Mouse (Mus musculus) testis, postnatal 14 days (tissue): ENCODE results near the gene Ifit1.
"Not testable (repeated sequence)": the region's sequence is repeated elsewhere in the genome, so short reads cannot be mapped to it uniquely, and the experiment has no call there.

Experiments
- DNase-seq: peaks from one replicate; pipeline ENCODE4 v3.0.0; 2021; ENCODE audit warnings: low spot score

Ifit1 gene

DNA sequence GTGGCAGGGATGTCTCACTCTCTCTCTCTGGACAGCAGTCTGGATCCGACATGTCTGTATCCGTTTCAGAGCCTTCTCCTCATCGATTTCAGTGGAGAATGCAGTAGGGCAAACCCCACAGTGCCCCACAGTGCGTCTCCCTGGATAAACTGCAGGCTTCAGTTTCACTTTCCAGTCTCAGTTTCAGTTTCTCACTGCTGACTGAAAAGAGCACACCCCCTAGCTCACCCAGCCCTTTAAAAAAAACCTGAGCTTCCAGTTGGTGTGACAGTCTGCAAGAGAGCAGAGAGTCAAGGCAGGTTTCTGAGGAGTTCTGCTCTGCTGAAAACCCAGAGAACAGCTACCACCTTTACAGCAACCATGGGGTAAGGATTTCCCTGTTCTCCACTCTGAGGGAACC lies at the start of gene Ifit1, which contains the start of gene Ifit1bl2:
Gene Ifit1 (plus strand): TSS at position 249 of the 400 bp plus-strand sequence.
Gene Ifit1bl2 (minus strand): TSS at position 121 of the 400 bp plus-strand sequence.
- DNase-seq: no peak

DNA sequence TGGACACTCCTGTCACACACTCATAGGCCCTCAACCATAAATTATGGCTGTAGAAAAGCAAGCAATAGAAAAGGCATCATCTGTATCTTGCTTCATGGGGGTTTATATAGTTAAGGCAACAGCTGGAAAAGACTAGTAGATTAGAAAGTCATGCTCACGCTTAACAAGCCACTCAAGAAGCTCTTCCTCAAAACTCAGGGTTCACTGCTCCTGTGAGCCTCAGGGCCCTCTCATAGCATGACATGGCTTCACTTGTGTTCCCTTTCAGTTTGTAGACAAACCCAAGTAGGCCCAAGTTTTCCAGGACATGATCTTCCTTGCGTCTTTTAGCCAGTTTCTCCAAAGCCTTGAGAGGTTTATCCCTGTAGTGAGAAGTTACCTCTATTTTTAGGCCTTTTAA lies 47.2 kb upstream of the Ifit1 start:
- no peak for DNase-seq

DNA sequence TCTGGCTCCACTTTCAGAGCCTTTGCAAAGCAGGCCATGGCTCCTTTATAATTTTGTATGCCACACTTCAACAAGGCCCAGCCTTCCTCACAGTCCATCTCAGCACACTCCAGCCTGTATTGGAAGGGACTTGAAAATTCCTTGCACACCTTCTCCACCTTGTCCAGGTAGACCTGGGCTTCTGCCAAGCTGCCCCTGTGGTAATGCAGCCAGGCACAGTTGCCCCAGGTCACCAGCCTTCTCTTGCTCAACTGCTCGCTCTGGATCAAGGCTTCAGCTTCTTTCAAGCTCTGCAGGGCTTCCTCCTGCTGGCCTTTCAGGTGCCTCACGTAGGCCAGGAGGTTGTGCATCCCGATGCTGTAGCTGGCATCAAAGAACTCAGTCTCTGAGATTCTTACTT lies 46.1 kb upstream of the Ifit1 start:
- not testable (repeated sequence) for DNase-seq

DNA sequence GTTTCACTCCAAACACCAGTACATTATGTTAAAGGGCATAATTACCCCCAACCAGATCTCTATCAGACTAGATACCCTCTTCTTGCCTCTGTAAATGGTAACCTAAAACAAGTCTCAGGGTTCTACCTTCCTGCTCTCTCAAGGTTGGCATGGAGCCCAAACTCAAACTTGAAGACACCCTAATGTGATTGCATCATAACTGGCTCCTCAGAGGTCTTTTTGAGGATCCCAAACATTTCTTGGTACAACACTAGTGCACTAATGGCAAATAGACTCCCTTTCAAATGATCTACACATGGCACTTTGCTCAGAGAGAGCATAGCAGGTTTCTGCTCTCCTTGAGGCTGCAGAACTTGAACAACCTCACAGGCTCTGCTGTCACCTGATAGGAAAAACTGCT lies 43.9 kb upstream of the Ifit1 start:
- DNase-seq: no peak

DNA sequence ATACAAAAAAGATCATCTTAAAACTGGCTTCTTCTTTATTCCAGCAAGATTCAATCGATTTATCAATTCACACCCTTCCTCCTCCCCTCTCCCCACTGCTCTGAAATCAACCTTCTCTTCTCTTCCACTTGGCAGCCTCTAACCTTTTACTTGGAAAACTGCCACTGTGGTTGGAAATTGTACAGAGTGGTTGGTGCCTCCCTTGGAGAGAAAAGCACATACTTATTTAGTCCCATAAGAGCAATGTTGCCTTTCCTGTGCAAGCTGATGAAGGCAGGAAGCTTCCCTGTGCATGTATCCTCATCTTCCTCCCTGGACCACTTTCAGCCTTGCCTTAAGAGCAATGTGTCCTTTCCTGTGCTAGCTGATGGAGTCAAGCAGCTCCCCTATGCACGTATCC lies 42.3 kb upstream of the Ifit1 start:
- DNase-seq: peak; percentile 26

DNA sequence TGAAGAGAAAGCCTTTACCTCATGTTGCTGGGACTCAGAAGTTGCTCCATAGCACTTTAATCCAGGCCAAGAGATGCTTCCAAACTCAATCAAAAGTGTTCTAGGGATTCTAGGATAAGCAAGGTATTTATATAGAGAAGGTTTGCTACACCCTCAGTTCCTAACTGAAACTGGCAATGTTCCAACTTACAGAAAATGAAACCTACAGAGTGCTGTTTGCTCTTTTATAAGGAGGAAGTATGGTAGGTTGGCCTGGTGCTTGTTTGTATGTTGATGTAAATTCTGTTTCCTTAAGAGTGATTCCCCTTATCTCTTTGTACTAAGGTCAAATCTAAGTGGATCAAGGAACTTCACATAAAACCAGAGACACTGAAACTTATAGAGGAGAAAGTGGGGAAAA lies 41.4 kb upstream of the Ifit1 start:
- DNase-seq: not testable (repeated sequence)

DNA sequence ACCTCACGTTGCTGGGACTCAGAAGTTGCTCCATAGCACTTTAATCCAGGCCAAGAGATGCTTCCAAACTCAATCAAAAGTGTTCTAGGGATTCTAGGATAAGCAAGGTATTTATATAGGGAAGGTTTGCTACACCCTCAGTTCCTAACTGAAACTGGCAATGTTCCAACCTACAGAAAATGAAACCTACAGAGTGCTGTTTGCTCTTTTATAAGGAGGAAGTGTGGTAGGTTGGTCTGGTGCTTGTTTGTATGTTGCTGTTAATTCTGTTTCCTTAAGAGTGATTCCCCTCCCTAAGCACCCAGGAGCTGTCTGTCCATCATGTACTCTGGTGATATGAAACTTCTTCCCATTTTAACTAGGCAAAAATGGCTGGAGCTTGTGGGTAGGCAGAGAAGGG lies 38.8 kb upstream of the Ifit1 start, which contains the start of gene Ifit1bl1:
Gene Ifit1bl1 (minus strand): TSS at position 69 of the 400 bp plus-strand sequence.
- DNase-seq: not testable (repeated sequence)

DNA sequence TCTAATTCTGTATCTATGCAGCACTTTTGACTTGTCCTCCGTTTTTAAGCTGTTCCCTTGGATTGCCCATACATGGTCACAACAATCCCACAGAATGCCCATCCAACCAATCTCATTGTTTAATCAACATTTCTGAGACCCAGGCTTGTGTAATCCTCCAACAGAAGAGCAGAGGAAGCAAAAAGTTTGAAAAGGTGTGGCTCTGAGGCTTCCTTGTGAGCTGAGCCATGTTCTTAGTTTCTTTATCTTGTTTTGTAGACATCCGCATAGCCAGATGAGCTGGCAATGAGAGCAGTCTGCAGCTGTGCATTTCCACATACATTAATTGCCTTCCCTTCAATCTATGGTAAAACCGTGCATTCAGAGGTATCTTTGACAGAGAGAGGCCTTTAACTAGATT lies 35.2 kb upstream of the Ifit1 start:
- DNase-seq: no peak

DNA sequence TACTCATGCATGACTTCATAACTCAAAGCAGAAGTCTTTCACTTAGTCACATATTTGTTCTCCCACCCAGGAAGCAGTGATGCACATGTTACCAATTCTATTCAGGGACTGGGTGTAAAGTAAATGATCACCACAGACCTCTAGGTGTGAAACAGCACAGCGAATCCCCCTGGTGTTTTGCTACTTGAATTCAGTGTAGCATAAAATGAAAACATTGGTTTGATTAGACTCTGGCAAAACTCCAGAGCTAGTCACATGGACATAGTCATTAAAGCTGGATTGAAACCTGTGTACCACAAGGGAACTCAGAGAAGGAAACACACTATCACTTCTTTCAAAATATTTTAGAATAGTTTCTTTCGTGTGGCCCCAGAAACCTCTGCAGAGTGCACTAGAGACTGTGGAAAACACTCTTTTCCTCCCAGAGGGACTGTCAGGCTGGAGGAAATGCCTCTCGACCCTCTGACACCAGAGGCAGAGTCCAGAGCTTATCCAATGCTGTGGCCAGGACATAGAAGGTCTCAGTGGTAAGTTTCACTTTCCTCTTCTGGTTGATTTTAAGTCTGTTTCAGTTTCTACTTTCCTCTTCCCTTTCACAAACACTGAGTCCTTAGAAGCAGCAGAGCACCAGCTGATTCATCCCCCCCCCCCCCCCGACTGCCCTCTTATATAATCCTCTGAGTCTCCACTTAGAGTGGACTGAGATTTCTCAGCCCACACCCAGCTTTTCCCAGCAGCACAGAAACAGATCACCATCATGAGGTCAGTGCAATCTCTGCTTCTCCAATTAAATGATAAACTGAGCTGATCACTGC lies 33.2 kb upstream of the Ifit1 start, which contains the start of gene Ifit3b:
Gene Ifit3b (plus strand): TSS at position 734 of the 815 bp plus-strand sequence.
- not testable (repeated sequence) for DNase-seq

DNA sequence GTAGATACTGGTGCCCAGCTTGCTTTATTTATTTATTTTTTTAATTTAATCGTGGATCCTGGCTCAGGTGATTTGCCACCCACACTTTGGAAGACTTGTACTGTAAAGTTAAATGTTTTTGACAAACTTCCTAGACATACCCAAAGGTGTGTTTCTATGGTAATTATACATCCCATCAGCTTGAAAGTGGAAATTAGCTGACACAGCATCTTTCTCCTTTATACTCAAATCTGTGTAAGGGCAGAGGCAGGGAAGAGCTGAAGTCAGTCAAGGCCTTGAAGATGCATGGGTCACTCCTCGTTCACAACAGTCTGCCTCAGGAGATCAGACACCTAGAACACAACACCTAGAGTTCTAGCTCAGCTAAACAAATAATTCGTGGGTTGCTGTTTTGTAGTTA lies 30.6 kb upstream of the Ifit1 start:
- not testable (repeated sequence) for DNase-seq

DNA sequence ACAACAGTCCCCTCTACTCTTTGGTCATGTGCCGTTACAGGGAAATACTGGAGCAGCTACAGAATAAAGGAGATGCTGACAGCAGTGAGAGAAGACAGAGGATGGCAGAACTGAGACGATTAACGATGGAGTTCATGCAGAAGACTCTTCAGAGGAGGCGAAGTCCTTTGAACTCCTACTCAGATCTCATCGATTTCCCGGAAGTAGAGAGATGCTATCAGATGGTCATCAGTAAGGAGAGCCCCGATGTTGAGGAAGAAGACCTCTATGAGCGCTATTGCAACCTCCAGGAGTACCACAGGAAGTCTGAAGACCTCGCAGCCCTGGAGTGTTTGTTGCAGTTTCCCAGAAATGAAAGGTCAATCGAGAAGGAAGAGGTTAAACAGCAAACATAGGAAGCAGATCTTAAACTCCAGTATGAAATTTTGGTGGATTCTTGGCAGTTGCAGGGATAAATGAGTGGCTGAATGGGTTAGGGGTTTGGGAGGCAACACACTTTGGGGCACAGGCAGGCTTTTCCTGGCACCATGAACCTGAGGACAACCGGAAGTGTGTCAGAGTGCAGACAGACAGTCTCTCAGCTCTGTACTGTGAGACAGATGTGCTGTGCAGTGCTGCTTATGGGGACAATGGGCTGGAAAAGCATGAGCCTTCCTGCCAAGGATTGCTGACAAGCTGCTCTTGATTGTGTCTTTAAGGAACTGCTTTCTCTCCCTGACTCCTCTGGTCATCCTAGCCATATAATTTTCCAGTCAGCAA lies 28.2 kb upstream of the Ifit1 start:
- DNase-seq: not testable (repeated sequence)

DNA sequence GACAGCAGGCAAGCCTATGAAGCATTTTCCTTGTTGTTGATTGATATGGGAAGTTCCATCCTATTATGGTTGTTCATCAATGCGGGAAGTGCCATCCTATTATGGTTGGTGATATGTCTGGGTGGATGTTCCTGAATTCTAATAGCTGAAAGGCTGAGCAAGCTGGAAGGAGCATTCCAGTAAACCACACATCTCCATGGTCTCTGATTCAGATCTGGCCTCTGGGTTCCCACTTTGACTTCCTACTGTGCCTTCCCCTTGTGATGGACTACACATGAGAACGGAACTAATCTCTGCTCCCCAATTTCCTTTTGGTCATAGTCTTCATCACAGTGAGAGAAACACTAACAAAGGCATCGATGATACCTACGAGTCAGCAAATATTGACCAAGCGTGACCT lies 19.8 kb upstream of the Ifit1 start:
- DNase-seq: no peak

DNA sequence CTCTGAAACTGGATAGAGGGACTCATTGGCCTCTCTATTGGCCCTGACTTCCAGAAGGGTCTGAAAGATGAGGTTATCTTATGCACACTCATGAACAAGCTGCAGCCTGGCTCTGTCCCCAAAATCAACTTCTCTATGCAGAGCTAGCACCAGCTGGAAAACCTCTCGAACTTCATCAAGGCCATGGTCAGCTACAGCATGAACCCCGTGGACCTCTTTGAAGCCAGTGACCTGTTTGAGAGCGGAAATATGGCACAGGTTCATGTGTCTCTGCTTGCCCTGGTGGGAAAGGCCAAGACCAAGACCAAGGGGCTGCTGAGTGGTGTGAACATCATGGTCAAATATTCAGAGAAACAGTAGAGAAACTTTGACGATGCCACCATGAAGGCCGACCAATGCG lies 16.9 kb upstream of the Ifit1 start:
- no peak for DNase-seq

DNA sequence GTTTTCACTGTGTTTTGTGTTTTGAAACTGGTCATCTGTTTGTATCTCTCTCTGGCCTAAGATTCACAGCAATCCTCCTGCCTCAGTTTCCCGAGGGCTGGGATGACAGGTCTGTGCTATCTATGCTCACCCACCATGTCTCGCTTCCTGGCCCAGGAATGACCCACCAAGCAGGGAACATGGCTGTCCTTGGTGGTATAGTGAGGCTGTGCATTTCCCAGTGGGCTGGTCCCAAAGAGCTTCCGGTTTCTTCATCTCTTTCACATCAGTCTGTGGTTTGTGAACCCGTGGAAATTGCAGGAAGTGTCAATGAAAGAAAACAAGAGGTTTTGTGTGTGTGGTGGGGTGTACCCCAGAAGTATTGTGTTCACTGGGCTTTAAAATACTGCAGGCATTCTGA lies 16.0 kb upstream of the Ifit1 start:
- DNase-seq: no peak

DNA sequence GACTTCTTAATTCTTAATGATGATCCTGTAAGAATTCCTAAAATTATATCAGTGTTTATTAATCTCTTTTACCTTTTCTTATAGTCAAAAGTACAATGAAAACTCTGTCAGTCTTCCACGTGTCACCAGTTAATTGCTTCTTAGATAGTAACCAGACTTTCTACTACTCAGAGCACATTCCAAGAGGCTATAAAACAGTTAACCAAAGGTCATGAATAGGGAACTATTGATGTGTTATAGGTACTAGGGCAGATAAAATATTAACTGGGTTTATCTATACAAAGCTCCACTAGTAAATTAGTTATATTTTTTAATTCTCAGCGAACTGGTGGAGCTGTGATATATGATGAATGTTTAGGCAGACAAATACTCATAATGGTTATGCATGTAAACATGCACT lies 13.2 kb upstream of the Ifit1 start:
- DNase-seq: no peak

DNA sequence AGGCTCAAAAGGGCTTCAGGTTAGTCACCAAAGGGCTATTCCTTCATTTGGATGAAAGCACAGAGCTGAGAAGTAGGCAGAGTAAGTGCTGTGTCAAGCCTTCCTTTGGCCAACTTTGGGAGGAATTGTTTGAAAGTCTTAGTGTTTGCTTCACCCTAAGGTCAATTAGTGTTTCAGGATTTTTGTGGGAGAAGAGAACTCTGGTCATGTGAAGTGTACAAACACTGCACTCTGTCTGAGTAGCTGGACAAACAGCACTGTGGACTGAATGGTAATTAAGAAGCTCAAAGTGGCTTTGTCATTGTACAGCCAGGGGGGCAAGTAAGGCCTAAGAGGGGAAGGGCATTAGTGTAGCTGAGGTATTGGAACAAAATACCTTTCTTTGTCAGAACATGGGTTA lies 9.2 kb upstream of the Ifit1 start:
- no peak for DNase-seq

DNA sequence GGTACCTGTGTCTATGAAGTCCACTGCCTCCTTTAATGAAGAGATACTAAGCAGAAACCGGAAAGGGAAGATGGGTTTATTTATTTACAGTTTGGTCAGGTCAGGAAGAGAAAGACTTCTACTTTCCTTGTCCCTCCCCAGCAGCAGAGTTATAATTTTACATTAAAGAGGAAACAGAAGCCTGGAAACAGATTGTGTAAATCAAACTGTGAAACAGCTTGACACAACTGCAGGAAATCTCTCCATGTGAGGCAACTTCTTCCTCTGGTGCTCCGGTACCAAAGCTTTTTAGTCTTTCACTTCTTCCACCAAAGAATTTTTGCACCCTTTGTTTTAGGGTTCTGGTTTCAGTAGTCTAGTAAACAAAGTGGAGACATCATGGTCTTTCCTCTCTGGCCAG lies 7.2 kb upstream of the Ifit1 start:
- no peak for DNase-seq

DNA sequence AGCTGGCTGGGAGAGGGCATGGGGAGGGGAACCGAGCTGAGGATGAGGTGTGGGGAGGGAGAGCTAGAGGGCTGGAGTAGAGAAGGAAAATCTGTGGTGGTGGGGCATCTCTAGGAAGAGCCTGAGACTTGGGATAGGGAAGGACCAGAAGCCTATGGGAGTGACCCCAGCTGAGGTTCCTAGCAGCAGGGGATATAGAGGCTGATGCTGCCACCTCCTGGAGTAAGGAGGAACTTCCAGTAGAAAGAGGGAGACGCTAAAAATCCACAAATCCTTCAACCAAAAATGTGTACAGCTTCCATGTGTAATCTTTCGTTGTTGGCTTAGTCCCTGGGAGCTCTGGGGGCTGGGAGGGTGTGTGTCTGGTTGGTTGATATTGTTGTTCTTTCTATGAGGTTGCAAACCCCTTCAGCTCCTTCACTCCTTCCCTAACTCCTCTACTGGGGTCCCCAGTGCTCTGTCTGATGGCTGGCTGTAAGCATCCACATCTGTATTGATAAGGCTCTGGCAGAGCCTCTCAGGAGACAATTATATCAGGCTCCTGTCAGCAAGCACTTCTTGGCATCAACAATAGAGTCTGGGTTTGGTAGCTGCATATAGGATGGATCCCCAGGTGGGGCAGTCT lies 3.6 kb upstream of the Ifit1 start:
- DNase-seq: no peak

DNA sequence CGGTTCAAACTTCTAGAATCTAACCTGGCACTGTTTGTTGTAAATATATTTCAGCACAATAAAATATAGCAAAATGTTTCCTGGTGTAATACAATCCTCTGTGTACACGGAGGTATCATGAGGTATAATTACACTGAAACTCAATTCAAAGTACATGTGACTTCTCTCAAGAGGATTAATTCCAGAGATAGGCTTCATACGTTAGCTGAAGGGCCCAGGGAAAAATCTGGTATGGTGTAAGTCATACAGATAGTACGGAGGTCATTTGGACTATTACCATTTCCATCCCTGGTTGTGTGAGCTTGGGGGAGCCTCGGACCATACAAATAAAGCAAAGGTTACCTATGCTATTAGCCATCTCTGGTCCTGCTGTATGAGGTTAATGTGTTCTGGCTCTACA lies 1.9 kb downstream of the Ifit1 start:
- no peak for DNase-seq

DNA sequence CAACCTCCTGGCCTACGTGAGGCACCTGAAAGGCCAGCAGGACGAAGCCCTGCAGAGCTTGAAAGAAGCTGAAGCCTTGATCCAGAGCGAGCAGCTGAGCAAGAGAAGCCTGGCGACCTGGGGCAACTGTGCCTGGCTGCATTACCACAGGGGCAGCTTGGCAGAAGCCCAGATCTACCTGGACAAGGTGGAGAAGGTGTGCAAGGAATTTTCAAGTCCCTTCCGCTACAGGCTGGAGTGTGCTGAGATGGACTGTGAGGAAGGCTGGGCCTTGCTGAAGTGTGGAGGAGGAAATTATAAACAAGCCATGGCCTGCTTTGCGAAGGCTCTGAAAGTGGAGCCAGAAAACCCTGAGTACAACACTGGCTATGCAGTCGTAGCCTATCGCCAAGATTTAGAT lies 7.0 kb downstream of the Ifit1 start:
- not testable (repeated sequence) for DNase-seq

DNA sequence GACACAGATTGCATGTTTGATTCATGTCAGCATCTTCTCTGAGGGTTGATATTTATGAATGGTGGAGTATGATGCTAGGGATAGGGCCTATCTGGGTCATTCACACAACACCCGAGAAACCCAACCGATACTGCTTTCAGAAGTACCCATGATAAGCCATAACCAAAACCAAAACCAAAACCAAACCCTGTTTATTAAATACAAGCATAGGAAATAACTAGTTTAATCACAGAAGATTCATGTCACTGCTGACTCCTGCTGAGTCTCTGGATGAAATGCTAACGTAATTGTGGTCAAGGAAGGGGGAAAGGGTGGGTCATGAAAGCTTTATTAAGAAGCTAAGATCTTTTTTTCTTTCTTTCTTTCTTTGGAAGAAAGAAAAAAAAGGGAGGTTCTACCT lies 9.6 kb downstream of the Ifit1 start:
- DNase-seq: no peak

DNA sequence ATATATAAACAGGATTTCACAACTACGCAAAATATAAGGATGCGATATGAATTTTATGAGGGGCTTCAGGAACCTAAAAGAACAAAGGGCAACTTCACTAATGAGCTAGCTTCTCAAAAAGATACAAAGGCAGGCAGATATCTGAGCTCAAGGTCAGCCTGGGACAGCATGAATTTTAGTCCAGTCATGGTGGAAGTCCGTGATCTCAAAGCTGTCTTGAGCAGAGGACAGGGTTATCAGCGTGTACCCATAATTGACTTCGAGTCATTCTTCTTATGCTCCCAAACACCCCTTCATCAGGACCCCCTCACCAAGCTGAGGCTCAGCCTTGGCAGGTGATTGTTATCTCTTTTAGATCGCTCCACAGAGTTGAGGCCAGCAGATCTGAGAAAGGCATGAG lies 10.3 kb downstream of the Ifit1 start:
- DNase-seq: no peak
